Mouse (Mus musculus) leukemia stem cell, adult 10-12 weeks (primary cell): ENCODE data around the gene C1qtnf2. TPM values are rescaled to one million over a fixed set of nuclear protein-coding genes. Genes with fewer than 3 reads are reported as not detected.

Experiments used
- polyA plus RNA-seq: library from polyadenylated mRNA; stranded (reverse); fragments of >175 nt; gene quantifications from 2 replicates; pipeline ENCODE4 v1.2.3, GENCODE M21; 2012; ENCODE audit warnings: low replicate concordance

The C1qtnf2 gene
- polyA plus RNA-seq: 0.20 and 0.53 TPM in 2 replicates

DNA sequence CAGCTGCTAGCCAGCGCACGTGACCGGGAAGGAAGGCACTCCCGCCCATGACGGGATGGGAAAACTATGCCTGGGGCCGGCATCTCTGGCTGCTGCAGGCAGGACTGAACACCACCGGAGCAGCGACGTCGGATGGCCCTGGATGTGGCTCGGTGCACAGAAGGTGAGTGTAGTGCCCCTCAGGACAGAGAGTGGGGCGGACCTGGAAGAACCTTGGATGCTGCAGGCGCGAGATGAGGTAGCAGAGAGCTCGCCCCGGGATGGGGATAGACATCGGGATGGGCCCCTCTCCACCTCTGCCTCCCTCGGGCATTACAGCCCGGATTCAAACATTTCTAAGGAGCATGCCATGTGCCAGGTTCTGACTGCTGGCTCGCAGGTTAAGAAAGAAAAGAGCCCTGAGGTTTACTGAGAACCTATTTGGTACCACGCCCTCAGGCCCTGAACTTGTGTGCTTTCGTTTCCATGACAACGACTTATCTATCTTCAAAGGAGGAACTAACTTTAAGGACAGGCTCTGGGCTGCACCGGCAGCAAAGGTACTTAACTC lies at the start of gene C1qtnf2:
Gene C1qtnf2, plus strand, starts transcription at position 52 of the 550 bp plus-strand sequence.

DNA sequence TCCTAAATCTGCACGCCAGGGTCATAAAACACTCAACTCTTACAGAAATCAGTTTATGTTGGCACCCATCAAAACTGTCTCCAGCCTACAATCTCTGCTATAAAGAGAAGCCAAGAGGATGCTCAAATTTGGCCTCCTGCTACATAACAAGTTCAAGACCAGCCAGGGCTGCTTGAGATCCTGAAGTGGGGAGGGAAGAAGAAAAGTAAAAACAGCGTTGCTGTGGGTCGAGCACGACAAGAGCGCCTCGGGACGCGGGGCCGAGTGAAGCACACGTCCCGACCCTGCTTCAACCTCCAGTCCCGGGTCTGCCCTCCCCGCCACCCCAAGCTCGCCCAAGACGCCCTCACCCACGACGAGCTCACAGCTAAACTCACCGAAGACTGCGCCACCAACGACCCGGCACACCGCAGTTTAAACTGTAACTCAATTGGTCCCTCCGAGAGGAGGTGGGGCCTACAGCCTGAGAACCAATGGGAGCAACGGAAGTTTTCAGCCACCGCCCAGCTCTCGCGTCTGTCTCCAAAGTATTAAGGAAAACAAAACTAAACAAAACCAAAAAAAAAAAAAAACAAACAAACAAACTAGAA lies 48.2 kb upstream of the C1qtnf2 start, which contains the start of gene Pttg1:
Gene Pttg1, minus strand, starts transcription at position 428 of the 590 bp plus-strand sequence.

DNA sequence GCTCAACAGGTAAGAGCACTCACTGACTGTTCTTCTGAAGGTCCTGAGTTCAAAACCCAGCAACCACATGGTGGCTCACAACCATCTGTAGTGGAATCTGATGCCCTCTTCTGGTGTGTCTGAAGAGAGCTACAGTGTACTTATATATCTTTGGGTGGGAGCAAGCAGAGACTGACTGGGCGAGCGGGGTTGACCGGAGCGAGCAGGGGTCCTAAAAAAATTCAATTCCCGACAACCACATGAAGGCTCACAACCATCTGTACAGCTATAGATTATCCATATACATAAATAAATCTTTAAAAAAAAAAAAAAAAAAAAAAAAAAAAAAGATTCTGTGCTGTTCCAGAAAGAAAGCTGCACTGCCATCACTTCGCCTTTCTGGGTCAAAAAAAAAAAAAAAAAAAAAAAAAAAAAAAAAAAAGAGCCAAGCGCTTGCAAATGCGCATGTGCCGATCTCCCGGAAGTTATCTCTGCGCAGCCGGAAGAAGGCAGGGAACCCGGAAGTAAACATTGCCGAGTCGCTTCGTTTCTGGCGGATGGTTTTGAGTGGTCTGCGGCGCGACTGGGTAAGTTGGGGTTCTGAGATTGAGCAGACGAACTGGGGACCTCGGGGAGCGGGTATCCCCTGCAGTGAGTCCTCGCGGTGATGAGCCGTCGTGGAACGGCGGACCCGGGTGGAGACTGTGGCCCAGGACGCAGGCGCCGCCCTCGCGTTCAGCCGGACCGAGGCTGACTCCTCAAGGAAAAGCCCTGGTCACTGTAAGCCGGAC lies 40.6 kb upstream of the C1qtnf2 start, which contains the start of gene Slu7:
Gene Slu7, plus strand, starts transcription at position 491 of the 770 bp plus-strand sequence.

DNA sequence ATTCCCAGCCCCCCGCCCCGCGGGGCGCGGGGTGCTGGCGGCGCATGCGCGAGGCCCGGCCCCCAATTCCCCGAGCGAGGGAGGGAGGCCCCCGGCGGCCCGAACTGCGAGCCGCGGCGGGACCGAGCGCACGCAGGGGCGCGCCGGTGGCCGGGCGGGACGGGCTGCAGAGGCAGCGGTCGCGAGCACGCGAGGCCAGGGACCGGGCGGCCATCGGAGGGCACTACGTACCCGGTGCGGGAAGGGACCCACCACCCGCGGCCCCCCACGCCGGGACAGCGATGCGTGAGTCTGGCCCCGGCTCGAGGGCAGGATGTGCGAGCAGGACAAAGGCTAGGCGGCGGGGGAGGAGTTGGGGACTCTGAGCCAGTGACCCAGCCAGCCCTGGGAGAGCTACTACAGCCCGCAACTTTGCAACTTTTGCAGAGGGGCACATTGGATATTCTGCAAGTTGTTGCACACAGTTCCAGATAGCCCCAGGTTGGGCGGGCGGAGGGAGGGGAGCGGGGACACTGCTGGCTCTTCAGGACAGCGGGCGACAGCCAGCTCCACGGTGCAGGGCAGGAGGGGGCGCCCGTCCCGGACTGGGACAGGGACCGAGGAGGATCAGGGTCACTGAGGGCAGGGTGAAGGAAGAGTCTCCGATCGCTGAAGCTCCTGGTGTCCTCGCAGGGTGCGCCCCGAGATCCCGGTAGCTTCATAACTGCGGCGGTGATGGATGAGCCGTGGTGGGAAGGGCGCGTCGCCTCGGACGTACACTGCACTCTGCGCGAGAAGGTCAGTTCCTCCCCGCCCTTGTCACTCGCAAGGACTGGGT lies 54.8 kb downstream of the C1qtnf2 start, which contains the start of gene Ccnjl:
Gene Ccnjl, plus strand, starts transcription at position 102 of the 817 bp plus-strand sequence.

Other genes starting within 250 kb of the C1qtnf2 start
- gene Pttg1, start 48.0 kb upstream of the C1qtnf2 start, polyA plus RNA-seq: 6.7 and 13.1 TPM in 2 replicates
- gene Slu7, start 40.5 kb upstream of the C1qtnf2 start, polyA plus RNA-seq: 1.7 and 2.0 TPM in 2 replicates
- 0.48 TPM in 1 of 2 replicates, not detected in the other for gene Ccnjl, start 54.5 kb downstream of the C1qtnf2 start, polyA plus RNA-seq
- not detected in 2 replicates for gene 4933415A04Rik, start 112.8 kb downstream of the C1qtnf2 start, polyA plus RNA-seq
- gene Fabp6, start 127.3 kb downstream of the C1qtnf2 start, polyA plus RNA-seq: not detected in 2 replicates
- gene Pwwp2a, start 207.7 kb downstream of the C1qtnf2 start, polyA plus RNA-seq: 6.3 and 9.1 TPM in 2 replicates